Mouse (Mus musculus): ENCODE results near the gene Stag2.

Stag2 gene

DNA sequence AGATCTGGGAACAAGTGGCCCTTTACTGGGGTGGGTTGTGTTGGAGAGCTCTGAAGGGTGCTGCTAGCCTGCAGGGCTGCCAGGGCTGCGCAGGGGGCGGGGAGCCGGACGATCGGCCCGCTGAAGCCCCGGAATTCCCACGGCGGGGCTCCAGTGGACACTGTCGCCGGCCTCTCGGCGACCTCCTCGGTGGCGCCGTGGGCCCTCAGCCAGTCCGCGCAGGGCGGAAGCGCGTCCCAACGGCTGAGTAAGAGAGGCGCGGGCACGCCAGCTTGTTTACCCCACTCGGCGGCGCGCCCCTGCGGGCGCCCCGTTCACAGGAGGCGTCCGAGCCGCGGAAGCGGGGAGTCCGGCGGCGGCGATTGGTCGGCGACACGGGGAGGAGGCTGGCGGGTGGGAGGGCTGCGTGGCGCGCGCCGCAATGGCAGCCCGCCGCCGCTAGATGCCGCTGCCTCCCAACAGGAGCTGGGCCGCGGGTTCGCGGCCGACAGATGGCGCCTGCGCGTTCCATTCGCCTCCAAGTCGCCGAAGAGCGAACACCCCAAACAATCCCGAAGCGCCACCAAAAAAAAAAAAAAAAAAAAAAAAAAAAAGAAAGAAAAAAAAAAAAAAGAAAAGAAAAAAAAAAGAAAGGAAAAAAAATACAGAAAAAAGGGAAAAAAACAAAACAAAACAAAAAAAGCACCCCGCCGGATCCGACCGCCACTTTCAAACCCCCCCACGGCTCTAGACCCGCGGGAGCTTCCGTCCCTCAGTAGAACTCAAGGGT lies at the start of gene Stag2:
TSS of gene Stag2 (plus strand) at position 530 of the 769 bp plus-strand sequence.
- DNase-seq (ENCODE audit: low read depth, low spot score): peak; percentile 92

GRCm38 (mm10) chrX:42107137-42107536 lies 42.0 kb upstream of the Stag2 start:
- peak; percentile 3 for DNase-seq (ENCODE audit: low read depth, low spot score)

GRCm38 (mm10) chrX:42110585-42110984 lies 38.5 kb upstream of the Stag2 start:
- no peak for DNase-seq (ENCODE audit: low read depth, low spot score)

GRCm38 (mm10) chrX:42119442-42120048 lies 29.6 kb upstream of the Stag2 start:
- no peak for DNase-seq (ENCODE audit: low read depth, low spot score)

- no peak for DNase-seq (ENCODE audit: low read depth, low spot score)
Measured at GRCm38 (mm10) chrX:42124963-42125697, 24.0 kb upstream of the Stag2 start.

DNA sequence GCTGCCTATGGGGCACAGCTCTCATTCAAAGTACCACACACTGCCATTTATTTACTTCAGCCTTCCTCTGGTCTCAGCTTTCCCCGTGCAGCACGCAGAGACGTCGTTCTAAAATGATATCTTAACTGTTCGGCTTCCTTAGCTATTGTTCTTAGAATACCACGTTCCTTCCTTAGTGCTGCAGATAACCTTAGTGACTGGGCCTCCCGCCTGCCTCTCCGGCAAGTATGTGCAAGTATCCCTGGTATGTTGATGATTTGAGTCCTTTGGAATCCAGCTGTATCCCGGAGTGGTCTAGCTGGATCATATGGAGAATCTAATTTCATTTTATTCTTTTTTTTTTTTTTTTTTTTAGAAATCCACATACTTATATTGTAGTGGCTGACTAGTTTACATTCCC lies 9.2 kb upstream of the Stag2 start:
- DNase-seq (ENCODE audit: low read depth, low spot score): no peak

GRCm38 (mm10) chrX:42142620-42143019 lies 6.5 kb upstream of the Stag2 start:
- no peak for DNase-seq (ENCODE audit: low read depth, low spot score)

DNA sequence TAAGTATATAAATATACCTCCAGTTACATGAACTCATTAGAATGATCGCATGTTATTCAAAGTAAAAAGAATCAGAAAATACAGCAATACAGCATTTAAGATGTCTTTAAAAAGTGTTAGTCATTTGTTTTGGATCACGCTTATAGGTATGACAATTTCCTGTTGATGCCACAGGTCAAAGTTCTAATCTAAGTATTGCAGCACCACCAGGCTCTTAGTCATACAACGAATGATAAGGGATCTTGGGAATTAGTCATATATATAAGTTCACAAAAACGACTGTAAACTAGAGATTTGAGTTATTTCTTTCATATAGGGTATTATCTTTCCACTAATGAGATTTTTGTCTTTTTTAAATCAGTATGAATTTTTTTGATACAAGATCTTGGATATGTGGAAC lies 5.1 kb upstream of the Stag2 start:
- no peak for DNase-seq (ENCODE audit: low read depth, low spot score)

DNA sequence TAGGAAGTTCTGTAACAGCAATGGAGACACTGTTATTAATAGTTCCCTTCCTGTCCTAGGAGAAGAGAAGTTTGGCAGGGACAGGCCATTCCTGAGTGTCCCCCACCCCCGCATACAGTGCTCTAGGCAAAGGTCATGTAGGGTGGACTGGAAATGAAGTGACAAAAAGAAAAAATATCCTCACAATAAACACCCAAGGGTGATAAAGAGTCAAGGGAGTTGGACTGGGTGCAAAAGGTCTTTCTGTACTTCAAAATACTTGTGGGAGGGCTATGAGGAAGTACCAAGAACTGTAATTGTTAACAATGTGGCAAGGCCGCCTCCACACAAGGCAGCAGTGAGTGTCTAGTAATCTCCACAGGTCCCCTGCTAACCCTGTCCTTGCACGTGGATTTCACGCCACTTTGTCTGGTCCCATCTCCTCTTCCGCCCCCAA lies 1.1 kb upstream of the Stag2 start:
- peak; percentile 30 for DNase-seq (ENCODE audit: low read depth, low spot score)

DNA sequence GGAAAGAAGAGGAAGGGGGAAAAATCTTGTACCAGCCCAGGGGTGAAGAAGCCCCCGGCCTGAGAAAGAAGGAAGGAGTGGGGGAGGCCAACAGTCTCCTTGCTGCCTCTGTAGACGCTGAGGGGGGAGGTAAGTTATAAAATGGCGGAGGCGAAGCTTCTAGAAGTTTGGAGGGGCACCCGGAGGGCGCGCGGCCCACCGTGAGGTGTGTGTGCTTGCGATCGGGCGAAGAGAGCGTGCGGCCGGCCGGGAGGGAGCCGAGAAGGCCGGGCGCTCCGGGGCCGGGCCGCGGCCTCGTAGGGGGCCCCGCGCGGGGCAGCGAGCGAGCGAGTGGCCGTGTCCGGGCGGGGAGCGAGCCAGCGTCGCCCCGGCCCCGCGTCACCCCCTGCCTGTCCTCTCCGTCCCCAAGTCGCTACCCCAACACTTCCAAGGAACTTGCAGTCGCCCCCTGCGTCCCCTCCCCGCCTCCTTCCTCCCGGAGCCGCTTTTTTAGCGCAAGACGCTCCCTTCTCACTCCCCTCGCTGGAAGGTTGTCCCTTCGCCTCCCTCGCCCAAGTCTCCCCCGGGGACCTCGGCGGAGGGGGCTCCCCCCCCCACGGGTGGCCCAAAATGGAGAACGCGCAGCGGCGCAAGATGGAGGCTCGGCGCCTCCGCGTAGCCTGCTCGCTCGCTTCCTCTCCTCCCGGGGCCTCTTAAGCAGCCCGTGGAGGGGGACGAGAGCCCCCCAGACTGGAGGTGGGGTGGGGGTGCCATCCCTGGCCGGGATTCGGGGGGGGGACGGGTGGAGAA lies 634 bp downstream of the Stag2 start:
- peak; percentile 63 for DNase-seq (ENCODE audit: low read depth, low spot score)

GRCm38 (mm10) chrX:42150346-42151023 lies 1.4 kb downstream of the Stag2 start:
- peak; percentile 84 for DNase-seq (ENCODE audit: low read depth, low spot score)

GRCm38 (mm10) chrX:42151024-42151754 lies 2.1 kb downstream of the Stag2 start:
- DNase-seq (ENCODE audit: low read depth, low spot score): no peak

GRCm38 (mm10) chrX:42151903-42152369 lies 2.8 kb downstream of the Stag2 start:
- DNase-seq (ENCODE audit: low read depth, low spot score): peak; percentile 92

DNA sequence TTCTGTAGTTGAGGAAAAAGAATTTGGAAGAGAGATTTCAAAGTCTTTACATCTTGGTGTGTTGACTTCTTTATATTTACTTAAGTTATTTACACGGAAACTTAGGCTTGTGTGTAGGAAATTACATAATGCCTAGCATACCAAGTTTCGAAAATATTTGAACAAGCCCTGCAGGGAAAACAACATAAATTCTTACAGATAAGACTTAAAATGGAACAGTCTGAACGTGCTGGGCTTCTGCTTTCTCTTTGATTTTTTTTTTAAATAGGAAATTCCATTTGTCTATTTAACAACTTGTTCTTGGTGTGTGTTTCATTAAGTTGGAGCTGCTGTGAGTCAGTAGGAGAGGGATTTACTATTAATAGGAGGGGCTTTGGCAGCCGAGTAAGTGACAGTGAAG lies 3.9 kb downstream of the Stag2 start:
- DNase-seq (ENCODE audit: low read depth, low spot score): no peak

DNA sequence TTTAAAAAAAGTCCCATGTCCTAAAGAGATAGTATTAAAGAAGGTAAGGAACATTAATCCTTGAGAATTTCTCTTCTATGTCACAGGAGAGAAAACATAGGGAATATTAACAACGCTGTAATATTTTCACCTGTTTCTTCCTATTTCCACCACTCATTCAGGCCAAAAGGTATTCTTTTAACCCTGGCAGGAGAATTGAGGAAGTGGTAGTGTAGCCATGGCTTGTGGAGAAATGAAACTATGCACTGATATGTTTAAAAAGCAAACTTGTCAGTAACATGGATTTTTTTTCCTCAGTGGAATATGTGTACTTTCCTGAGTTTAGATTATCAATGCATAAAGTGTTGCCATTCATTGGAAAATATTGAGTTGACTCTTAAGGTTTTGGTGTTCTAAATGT lies 16.3 kb downstream of the Stag2 start:
- no peak for DNase-seq (ENCODE audit: low read depth, low spot score)

GRCm38 (mm10) chrX:42170811-42171210 lies 21.7 kb downstream of the Stag2 start:
- no peak for DNase-seq (ENCODE audit: low read depth, low spot score)

DNA sequence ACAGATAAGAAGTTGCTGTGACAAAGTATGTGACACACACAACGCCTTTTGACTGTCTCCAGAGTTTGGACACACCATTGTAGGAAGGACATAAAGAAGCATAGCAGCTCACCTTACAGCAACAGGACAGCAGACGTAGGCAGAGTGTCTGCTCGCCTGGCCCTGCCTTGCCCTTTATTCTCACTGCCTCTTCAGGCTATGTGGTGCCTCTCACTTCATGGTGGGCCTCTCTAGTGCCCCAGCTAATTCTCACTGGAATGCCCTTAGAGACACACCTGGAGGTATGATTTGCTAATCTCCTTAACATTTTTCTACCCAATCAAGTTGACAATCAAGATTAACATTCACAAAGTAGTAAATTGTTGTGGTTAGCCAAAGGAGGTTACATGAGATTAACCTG lies 38.5 kb downstream of the Stag2 start:
- no peak for DNase-seq (ENCODE audit: low read depth, low spot score)

DNA sequence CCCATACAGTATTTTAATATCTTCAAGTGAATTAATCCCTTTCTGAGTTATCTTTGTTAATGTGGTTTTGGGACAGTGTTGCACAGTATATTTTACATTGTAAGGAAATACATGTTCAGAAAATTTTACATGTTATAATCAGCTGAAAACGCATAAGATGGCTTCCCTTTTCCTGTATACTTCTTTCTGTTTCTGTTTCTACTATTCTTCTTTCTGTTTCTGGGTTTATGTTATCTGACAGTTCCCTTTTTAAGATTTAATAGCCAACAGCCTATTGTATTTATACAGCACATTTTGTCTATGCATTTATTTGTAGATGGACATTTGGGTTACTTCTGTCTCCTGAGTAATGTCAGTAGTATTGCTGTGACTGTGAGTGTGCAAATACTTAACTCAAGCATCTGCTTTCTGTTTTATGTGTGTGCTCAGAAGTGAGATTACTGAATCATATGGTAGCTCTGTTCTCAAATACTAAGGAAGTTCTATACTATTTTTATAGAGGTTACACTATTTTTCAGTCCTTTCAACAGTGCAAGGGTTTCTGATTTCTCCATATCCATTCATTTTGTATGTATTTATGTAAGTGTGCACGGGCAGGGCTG lies 39.8 kb downstream of the Stag2 start:
- DNase-seq (ENCODE audit: low read depth, low spot score): no peak

GRCm38 (mm10) chrX:42194608-42195007 lies 45.5 kb downstream of the Stag2 start:
- no peak for DNase-seq (ENCODE audit: low read depth, low spot score)

DNA sequence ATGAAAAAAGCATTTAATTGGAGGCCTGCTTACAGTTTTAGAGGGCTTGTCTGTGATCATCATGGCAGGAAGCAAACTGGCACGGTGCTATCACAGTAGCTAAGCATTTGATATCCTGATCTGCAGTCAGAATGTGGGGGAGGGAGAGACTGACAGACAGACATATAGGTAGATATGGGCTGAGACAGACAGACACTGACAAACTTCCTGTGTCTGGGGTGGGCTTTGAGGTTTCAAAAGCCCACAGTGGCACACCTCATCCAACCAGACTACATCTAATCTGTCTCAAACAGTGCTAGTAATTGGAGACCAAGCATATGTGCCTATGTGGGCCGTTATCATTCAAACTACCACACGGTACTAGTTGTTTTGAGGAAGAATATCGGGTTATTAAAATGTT lies 53.4 kb downstream of the Stag2 start:
- DNase-seq (ENCODE audit: low read depth, low spot score): no peak

All from skeletal muscle tissue, adult 2 months (tissue).